Mouse (Mus musculus): ENCODE results near the gene Wipf1.

GRCm38 (mm10) chr2:73415892-73416291 lies 113.6 kb downstream of the Wipf1 start:
- TF ChIP-seq CTCF (IDR thresholded peaks at IDR 0.05; ENCODE audit: low read depth, low read length) (no peak), POLR2A (IDR thresholded peaks at IDR 0.05; ENCODE audit: borderline replicate concordance, low read depth, low read length) (no peak)
